Mouse (Mus musculus) E14TG2a.4 (cell line): ENCODE measurements around the gene Rab40c.
A peak's percentile ranks its signal among the peaks of the same experiment; 100 is the strongest.

Source experiments
- H3K27me3 ChIP-seq: 2 replicates; pipeline ENCODE4 v1.6.1; 2014; ENCODE audit warnings: low read length, control low read depth; ENCODE audit not compliant: insufficient read depth
- H3K36me3 ChIP-seq: 2 replicates; pipeline ENCODE4 v1.6.1; 2014; ENCODE audit warnings: low read length, control low read depth; ENCODE audit not compliant: insufficient read depth
- H3K4me1 ChIP-seq: replicated peaks from 2 replicates; pipeline ENCODE4 v1.6.1; 2014; ENCODE audit warnings: low read depth, low read length, control low read depth
- H3K4me3 ChIP-seq: replicated peaks from 2 replicates; pipeline ENCODE4 v1.5.1; 2014; ENCODE audit warnings: mild to moderate bottlenecking, low read length
- H3K9me3 ChIP-seq: 2 replicates; pipeline ENCODE4 v1.6.1; 2014; ENCODE audit warnings: low read length, control low read depth
- CTCF ChIP-seq: conservative IDR thresholded peaks from 2 replicates; pipeline ENCODE4 v1.5.1; 2014; ENCODE audit warnings: low read length
- NANOG ChIP-seq: IDR thresholded peaks from 2 replicates; pipeline ENCODE4 v1.6.1; 2014; ENCODE audit warnings: borderline replicate concordance, low read length, mixed read lengths
- POU5F1 ChIP-seq: IDR thresholded peaks from 2 replicates; pipeline ENCODE4 v1.6.1; 2014; ENCODE audit warnings: low read length, borderline replicate concordance

Gene Rab40c

GRCm38 (mm10) chr17:25869498-25869897 lies 50.0 kb downstream of the Rab40c start:
- Histone ChIP-seq H3K27me3 (no peaks in the 10 kb centered on the region), H3K4me3 (no peak overlapping the region), H3K36me3 (peaks cover 3% of the 10 kb centered on the region), H3K9me3 (no peaks in the 10 kb centered on the region), H3K4me1 (peaks cover 62% of the 10 kb centered on the region)
- TF ChIP-seq POU5F1 (no peak), NANOG (no peak), CTCF (no peak)

GRCm38 (mm10) chr17:25868601-25869191 lies 50.8 kb downstream of the Rab40c start, which contains the start of gene Mcrip2:
Gene Mcrip2 (minus strand): TSS chr17:25868764.
- peak within 1 kb of the TSS; percentile 93 for H3K4me3 ChIP-seq
- peaks cover 54% of the 10 kb centered on the region for H3K4me1 ChIP-seq
- no peak for TF ChIP-seq NANOG
- TF ChIP-seq POU5F1: no peak
- no peak for TF ChIP-seq CTCF
- H3K9me3 ChIP-seq: no peaks in the 10 kb centered on the region
- H3K27me3 ChIP-seq: no peaks in the 10 kb centered on the region
- H3K36me3 ChIP-seq: peaks cover 11% of the 10 kb centered on the region

DNA sequence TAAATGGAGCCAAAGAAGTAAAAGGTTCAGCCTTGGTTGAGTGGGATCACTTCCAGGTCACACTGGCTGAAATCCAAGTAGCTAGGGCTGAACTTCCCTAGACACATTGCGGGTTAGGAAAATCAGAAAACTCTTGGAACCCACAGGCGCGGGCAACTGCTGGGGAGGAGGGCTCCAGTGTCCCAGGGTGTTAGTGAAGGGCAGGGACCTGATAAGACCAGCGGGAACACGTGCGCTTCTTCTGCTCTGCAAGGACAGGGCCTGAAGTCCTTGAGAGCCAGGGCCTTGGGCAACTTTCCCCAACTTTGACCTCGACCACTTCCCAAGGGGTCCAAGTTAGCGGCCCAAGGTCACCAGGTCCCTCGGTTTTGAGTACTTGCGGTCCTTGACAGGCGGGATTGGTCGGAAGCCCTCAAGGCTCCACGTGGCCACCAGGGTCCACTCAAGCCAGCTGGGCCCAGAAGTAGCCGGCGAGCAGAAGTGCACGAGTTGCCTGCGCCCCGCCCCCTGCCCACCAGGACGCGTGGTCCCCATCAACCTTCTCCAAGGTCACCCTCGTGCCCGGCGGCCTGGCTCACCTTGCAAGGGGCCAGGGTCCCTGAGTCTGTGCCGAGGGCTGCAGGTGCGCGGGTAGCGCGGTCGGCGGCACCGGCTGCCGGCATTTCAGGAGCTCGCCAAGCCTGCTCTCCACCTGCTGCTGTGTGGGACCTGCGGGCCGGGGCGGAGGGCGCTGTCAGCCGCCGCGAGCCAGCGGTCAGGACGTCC lies 51.5 kb downstream of the Rab40c start:
- Histone ChIP-seq H3K27me3 (no peaks in the 10 kb centered on the region), H3K4me1 (peaks cover 48% of the 10 kb centered on the region), H3K36me3 (peaks cover 15% of the 10 kb centered on the region), H3K9me3 (no peaks in the 10 kb centered on the region), H3K4me3 (peak overlapping the region; percentile 93)
- no peak for TF ChIP-seq NANOG
- TF ChIP-seq CTCF: no peak
- no peak for TF ChIP-seq POU5F1

GRCm38 (mm10) chr17:25867509-25867835 lies 52.1 kb downstream of the Rab40c start:
- H3K4me1 ChIP-seq: peaks cover 48% of the 10 kb centered on the region
- peak overlapping the region; percentile 93 for H3K4me3 ChIP-seq
- no peaks in the 10 kb centered on the region for H3K27me3 ChIP-seq
- no peaks in the 10 kb centered on the region for H3K9me3 ChIP-seq
- TF ChIP-seq CTCF: no peak
- TF ChIP-seq POU5F1: no peak
- no peak for TF ChIP-seq NANOG
- H3K36me3 ChIP-seq: peaks cover 15% of the 10 kb centered on the region

- Histone ChIP-seq H3K9me3 (no peaks in the 10 kb centered on the region), H3K4me1 (peaks cover 51% of the 10 kb centered on the region), H3K27me3 (no peaks in the 10 kb centered on the region), H3K36me3 (peaks cover 15% of the 10 kb centered on the region), H3K4me3 (no peak overlapping the region)
- TF ChIP-seq NANOG: no peak
- TF ChIP-seq POU5F1: no peak
- TF ChIP-seq CTCF: no peak
Observed at GRCm38 (mm10) chr17:25866172-25866571, 53.4 kb downstream of the Rab40c start.

DNA sequence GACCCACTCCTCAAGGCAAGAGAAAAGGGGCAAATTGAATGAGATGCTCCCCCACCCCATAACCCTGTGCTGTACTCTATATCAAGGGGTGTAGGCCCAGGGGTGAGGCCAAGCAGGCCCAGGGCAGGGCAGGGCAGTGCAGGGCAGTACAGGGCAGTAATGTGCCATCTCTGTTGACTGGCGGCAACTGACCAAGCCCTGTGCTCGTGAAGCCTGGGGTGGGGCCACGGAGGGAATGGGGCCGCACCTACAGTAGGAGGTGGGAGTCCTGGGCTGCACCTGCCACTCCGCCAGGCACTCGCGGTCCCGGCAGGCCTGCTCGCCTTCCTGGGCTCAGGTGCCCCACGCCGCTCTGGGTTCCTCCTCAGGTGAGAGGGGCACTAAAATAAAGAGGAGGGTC lies 54.2 kb downstream of the Rab40c start:
- peaks cover 15% of the 10 kb centered on the region for H3K36me3 ChIP-seq
- H3K4me3 ChIP-seq: peak overlapping the region; percentile 48
- TF ChIP-seq CTCF (no peak), POU5F1 (no peak), NANOG (no peak)
- H3K4me1 ChIP-seq: peaks cover 58% of the 10 kb centered on the region
- H3K27me3 ChIP-seq: no peaks in the 10 kb centered on the region; the same call in 1 of the 2 replicates
- no peaks in the 10 kb centered on the region for H3K9me3 ChIP-seq

DNA sequence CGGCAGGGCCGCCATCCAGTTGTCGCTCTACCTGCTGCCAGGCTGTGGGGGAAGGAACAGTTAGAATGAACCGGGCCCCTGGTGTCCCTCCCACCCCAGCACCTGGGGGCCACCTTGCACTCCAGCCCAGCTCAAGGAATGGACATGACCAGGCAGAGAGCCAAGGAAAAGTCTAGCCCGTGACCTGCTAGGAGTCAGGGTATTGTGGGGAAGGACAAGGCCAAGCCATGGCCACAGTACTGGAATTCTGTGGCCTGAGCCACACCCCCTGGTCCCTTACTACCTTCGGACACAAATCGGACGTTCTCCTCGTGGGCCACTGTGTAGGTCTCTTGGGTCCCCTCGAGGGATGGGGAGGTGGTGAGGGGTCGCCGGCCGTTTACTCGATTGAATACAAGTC lies 55.2 kb downstream of the Rab40c start:
- TF ChIP-seq POU5F1 (no peak), NANOG (no peak), CTCF (no peak)
- Histone ChIP-seq H3K4me3 (no peak overlapping the region), H3K36me3 (peaks cover 19% of the 10 kb centered on the region), H3K9me3 (no peaks in the 10 kb centered on the region), H3K27me3 (no peaks in the 10 kb centered on the region; the same call in 1 of the 2 replicates), H3K4me1 (peaks cover 56% of the 10 kb centered on the region)

DNA sequence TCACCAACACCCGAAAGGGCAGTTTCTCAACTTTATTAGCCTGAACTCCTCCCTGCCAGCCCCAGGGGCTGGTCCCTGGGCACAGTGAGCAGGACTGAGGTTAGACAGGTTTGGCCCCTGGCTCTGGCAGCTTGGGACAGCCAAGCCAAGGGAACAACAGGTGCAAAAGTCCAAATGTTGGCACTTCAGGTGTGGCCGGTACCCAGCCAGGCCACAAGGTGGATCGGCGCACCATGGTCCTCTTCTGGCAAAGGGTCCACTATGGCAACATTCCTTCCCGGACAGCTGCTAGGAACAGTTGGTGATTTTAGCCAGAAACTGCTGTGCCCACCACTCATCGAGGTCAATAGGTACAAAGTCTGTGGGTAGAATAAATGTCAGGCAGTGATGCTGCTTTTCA lies 55.8 kb downstream of the Rab40c start:
- Histone ChIP-seq H3K4me1 (peaks cover 51% of the 10 kb centered on the region), H3K27me3 (no peaks in the 10 kb centered on the region; the same call in 1 of the 2 replicates), H3K36me3 (peaks cover 25% of the 10 kb centered on the region), H3K4me3 (no peak overlapping the region), H3K9me3 (no peaks in the 10 kb centered on the region)
- TF ChIP-seq NANOG (no peak), CTCF (no peak), POU5F1 (no peak)
